Mouse (Mus musculus): ENCODE measurements at regions not wholly inside any gene's neighbourhood (a gene's known extent, or its start where the extent isn't known, plus 50 kb on each side); places are given as distances from the start of the nearest gene placed in this dataset.
"Not testable (repeated sequence)": the region's sequence is repeated elsewhere in the genome, so short reads cannot be mapped to it uniquely, and the experiment has no call there.

DNA sequence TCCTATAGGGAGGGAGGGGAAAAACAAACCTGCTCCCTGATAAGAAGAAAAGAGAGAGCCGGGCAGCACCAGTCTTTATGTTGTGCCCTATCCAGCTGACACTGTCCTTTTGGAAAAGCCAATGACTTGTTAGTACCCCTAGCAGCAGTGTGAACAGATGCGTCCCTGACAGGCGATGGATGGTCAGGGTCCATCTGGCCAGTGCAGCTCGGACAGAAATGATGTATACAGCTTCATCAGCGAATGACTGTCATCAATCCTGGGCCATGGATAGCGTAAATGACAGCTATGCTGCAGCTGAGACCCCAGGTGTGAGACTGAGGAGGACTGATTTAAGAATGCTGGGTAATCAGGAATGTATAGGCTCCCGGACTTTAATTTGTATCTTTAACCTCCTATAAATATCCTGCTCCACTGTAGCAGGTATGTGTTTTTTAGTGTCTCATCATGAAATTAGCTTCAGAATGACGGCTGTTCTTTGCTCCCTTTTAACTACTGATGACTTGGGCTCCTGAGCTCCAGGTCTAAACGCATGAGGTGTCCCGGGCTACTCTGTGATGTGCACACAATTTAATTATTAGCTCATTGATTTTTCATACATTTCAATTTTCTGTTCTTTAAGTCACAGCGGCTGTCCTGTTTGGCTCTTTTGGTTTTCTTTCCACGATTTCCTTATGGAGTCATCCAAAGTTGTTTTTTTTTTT, 353.9 kb upstream of the Fign start:
- DNase-seq: no peak
- intact Hi-C loops (cut with DNase I): no loop called here

DNA sequence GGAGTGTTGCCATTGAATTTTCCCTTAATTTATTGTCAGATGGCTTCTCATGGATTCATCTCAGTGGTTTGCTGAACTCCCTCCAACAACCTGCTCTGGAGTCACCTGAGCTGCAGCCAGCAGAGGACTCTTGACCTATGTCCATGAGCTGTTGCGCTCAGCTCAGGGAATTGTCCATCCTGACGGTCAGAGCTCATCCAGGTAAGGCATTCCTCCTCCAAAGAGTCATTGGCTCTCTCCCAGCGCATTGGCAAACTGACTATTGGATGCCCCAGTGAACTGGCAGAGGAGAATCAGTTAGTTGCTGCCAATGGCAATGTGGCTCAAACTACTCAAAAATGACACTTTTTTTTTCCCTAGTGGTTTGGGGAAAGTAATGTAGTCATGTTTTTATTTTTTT, 345.3 kb upstream of the Fign start:
- DNase-seq: no peak

DNA sequence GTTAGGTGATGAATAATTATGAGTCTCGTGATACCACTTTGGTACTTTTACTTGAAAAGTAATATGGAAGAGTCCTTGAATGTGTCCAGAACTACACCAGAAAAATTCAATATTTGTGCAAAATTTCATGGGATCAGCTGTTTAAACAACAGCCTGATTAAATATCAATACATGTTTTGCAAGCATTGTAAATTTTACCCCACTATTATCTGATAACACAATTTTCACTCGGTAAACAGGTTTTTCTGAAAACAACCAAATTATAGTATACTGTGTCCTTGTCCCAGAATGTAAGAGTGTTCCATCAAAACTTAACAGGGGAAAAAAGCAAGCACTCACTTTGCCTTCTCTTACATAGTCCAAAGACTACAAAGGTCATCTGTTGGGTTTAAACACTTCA, 343.1 kb upstream of the Fign start:
- DNase-seq: no peak
- intact Hi-C loops (cut with DNase I): no loop called here

More for the DNA sequence above, 345.3 kb upstream of the Fign start:
- intact Hi-C loops (cut with DNase I): no loop called here

DNA sequence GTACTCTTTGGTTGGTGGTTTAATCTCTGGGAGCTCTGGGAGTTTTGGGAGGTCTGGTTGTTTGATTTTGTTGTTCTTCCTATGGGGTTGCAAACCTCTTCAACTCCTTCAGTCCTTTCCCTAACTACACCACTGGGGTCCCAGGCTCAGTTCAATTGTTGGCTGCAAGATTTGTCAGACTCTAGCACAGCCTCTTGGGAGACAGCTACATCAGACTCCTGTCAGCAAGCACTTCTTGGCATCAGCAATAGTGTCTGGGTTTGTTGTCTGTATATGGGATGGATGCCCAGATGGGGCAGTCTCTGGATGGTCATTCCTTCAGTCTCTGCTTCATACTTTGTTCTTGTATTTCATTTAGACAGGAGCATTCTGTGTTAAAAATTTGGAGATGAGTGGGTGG, 319.3 kb upstream of the Fign start:
- intact Hi-C loops (cut with DNase I): not testable (repeated sequence)
- DNase-seq: peak; percentile 5 to 18

DNA sequence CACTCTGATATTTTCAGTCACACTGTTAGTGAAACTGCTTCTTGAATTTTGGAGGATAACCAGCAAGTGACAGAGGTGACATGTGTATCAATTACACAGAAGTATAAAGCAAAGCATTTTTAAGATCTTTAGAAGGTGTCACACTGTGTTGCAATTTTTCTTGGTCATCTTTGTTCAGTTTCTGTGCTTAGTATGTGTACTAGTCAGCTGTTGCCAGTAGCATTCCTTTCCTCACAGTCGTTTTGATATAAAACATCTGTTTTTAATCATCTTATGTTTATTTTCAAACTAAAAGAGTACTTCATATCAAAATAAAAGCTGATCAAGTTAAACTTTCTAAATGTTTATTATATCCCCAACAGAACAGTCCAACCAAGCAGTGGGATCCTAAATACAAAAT, 316.0 kb upstream of the Fign start:
- intact Hi-C loops (cut with DNase I): no loop called here
- peak; percentile 1 to 10 for DNase-seq

DNA sequence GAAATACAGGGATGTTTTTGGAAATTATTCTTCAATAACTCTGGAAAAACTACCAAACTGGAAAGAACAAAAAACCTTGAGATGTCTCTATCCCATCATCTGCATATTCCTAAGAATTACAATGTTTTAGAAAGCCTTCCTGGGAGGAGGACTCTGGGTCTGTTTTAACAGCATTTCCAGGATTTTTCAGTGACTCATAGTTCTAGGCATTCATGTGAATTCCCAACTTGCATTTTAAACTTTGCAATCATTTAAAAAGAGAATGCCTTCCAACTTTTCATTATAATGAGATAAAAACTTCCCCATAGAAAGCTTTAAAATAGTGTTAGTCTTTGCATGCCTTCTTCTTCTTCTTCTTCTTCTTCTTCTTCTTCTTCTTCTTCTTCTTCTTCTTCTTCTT, 315.4 kb upstream of the Fign start:
- DNase-seq: no peak

DNA sequence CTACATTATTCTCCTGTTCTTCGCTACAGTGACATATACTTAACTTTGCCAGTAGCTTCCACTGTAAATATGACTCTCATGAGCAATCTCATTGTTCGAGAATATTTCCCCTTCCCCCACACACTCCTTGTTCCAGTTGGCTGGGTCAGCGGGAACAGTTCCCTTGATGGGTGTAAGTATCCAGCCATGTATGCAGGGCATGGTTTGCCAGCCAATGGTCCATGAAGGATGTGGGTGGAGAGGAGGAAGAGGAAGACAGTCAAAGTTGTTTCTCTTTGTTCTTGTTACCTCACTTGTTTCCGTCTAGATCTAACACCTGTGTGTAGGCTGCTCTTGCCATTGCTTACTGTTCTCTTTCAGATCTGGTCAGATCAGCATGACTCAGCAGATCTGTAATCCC, 298.1 kb upstream of the Fign start:
- intact Hi-C loops (cut with DNase I): no loop called here
- DNase-seq: no peak

More for the DNA sequence above, 315.4 kb upstream of the Fign start:
- intact Hi-C loops (cut with DNase I): no loop called here

DNA sequence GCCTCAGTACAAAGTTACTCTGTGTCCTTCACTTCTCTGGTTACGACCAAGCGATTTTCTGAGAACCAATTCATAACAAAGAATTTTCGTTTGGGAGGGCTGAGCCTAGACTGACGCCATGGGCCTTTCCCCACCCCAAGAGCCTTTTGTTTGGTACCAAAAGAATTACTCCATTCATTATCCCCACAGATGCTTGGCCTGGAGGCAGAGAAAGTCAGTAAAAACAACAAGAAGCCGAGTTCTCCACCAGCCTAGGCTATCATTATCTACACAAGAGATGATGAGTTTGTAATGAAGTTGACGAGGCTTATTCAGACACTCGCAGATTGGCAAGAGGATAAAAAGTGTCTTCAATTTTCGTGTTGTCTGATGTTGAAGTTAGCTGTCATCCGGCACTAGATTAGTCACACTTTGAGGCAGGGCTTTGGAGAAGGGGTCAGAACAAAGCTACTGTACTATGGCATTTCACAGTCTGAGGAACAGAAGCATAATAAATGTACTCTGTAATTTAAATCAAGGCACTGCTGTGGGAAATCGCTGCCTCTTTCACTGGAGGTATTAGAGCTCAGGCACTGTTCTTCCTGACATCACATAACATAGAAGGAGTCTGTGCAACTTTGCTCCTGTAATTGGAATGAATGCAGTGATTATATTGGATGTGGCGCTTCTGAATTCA, 296.9 kb upstream of the Fign start:
- intact Hi-C loops (cut with DNase I): no loop called here
- DNase-seq: no peak

DNA sequence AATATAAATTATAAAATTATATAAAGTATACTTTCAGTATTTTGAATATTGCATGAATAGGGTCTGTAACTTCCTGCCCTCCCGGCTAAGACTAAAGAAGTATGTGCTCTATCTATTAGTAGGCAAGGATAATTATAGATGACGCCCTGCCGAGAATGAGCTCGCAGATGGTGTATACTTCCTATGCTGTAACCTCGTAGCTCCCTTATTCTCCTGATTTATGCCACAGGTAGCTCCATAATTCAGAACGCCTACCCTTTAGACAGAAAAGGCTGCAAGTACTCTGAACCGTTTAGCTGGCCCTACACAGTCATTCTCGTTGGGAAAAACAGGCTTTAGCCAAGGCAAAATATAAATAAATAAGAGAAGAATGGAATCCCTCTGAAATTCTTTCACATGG, 296.4 kb upstream of the Fign start:
- no peak for DNase-seq
- intact Hi-C loops (cut with DNase I): no loop called here

DNA sequence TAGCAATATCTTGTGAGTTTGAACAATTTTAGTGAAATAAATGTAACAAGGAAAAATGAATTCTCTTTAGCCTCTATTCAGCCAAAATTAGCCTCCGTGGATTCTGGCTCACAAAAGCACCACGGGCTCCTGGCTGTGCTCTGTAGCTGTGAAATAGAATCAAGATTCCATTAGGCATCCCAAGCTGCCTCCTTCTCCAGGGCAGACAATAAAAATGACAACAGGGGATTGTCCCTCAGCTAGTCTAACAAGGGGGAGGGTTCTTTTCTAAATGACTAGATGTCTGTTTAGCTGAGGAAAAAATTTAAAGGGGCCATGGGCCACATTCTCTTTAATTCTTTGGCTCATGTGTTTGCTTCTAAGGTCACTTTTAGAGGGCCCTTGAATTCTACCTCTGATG, 272.0 kb upstream of the Fign start:
- intact Hi-C loops (cut with DNase I): no loop called here
- no peak for DNase-seq

DNA sequence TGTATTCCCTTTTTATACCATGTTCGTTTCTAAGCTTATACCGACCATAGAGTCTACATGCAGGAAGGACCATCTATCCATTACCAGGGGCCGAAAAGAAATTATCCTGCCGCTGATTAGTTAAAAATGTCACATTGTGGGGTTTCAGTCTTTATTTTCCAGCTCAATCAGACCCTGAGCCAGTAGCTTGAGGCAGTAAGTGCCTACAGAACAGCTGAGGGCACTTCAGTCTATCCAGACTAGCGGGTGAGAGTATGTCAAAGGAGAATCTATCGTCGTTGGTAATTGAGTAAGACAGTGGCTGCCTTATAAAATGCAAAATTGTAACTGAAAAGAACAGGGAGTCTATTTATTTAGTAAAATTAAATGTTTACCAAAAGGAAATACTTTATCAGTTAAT, 269.4 kb upstream of the Fign start:
- DNase-seq: no peak
- intact Hi-C loops (cut with DNase I): no loop called here

DNA sequence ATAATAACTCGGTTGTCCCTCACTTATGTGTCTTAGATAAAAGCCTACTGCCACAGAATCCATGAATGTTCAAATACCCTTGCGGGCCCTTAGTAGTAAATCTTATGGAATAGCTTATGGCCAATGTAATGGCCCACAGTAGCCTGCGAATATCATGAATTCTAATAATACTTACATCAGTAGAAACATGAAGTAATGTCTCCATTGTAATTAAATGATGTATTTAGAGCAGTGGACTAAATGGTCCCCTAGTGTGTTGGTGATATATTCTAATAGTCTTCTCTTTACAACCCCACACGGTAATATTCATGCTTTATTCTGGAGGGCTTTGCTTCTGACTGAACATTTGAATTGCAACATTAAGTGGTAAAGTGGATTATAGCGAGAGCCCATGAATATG, 268.7 kb upstream of the Fign start:
- intact Hi-C loops (cut with DNase I): no loop called here

DNA sequence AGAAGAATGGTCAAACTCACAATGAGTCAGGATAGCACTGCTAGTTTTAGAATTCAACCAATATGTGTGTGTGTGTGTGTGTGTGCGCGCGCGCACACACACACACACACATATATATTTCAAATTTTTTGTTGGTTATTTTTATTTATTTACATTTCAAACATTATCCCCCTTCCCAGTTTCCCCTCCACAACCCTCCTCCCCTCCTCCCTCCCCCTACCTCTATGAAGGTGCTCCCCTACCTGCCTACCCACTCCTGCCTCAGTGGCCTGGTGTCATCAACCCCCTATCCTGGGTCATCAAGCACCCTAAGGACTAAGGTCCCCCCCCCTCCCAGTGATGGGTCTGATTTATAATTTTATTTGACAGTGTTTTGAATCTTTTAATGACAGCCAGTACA, 258.4 kb upstream of the Fign start:
- DNase-seq: no peak
- intact Hi-C loops (cut with DNase I): no loop called here

More for the DNA sequence above, 268.7 kb upstream of the Fign start:
- DNase-seq: no peak

DNA sequence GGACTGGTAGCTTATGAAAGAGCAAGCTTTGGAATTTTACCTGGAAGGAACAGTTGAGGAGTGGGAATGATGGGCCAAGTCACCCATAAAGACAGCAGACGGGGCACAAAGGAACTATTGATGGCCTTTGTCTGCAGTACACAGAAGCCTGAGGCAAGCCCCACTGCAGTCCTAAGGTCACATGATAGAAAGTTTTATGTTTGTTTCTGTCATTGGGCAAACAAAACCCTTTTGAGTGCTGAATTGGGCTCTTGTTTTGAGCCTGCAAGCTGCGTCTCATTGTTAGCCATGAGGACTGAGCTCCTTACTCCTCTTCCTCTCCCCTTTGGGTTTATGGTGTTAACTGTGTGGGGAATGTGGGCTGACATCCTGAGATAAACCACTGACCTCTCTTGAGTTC, 227.7 kb upstream of the Fign start:
- intact Hi-C loops (cut with DNase I): no loop called here
- no peak for DNase-seq
